Mouse (Mus musculus) cerebellum, postnatal 4 days (tissue): ENCODE measurements around the gene Glt8d1.

ENCODE experiments used
- DNase-seq, 2 experiments: peaks; one replicate each; pipeline ENCODE4 v3.0.0; 2022; ENCODE audit warnings: low spot score in 2 of 2, mixed read lengths in 1 of 2

The Glt8d1 gene

DNA sequence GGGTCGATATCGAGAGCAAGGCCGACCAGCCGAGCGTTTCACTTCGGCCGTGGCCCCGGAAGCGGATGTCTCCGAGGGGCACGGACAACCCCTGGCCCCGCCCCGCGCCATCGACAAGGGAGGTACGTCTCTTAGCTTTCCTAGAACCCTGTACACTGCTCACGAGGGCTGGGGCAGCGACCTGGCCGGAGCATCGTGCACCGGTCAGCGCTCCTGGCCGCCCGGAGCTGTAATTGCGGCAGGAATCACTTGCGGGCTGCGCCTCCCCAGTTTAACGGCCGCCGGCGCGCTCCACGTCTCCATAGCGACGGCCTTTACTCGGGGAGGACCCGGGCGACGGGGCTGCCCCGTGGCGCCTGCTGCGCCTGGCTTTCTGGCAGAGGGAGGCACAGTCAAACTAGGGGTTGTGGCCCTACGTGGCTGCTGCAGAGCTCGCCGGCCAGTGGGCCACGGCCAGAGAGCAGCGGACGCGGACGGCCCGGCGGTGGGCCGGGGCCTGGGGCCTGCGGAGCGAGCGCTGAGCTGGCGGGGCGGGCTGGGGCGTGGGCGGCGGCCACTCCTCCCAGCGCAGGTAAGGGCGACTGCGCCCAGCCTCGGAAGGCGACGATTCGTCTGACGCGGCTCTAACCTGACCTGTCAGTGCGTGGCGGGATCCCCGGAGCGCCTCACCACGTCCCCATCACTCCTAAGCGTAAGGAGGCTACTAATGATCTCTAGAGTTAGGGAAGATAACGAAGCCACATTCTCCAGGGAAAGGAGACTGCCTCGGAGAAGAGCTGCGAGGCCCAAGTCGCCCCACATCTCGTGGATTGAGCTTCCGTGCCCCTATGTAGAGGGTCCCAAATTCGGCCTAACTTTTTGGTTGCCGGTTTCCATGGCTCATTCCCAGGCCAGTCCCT is at the start of gene Glt8d1, which contains the start of gene Spcs1:
Gene Glt8d1 (plus strand): TSS at position 94 of the 899 bp plus-strand sequence.
Gene Spcs1 (minus strand): TSS at position 366 of the 899 bp plus-strand sequence.
- peak; percentile 61 to 80 for DNase-seq

- no peak for DNase-seq
Measured at GRCm38 (mm10) chr14:30958517-30958916, 42.7 kb upstream of the Glt8d1 start.

DNA sequence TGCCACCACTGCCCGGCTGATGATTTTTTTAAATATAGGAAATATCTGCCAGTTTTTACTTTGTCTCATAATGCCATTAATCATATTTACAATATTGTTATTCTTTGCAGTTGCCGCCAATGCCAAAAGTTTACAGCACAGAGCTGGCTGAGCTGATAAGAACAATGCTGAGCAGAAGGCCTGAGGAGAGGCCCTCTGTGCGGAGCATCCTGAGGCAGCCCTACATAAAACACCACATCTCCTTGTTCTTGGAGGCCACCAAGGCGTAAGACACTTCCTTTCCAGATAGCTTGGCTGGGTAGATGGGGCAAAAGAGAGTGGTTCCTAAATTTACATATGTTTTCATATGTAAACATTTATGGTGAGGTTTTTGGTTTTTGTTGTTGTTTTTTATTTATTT is 42.2 kb upstream of the Glt8d1 start:
- no peak for DNase-seq

DNA sequence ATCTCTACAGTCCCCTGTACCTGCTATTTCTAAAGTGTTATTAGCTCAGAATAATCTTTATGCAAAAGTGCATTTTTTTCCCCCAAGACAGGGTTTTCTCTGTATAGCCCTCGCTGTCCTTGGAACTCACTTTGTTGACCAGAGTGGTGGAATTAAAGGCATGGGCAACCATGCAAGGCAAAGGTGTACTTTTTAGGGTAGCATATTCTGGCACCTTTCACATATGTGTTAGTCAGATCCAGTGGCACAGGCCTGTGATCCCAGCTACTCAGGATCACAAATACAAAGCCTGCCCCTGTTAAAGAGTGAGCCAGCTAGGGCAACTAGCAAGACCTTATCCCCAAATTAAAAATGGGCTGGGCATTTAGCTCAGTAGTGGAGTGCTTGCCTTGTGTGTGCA is 40.8 kb upstream of the Glt8d1 start:
- no peak for DNase-seq

- DNase-seq: no peak
Measured at GRCm38 (mm10) chr14:30974204-30974603, 27.0 kb upstream of the Glt8d1 start.

GRCm38 (mm10) chr14:30976222-30976621 is 25.0 kb upstream of the Glt8d1 start:
- no peak for DNase-seq

- DNase-seq: no peak
Measured at GRCm38 (mm10) chr14:30996417-30996816, 4.8 kb upstream of the Glt8d1 start.

DNA sequence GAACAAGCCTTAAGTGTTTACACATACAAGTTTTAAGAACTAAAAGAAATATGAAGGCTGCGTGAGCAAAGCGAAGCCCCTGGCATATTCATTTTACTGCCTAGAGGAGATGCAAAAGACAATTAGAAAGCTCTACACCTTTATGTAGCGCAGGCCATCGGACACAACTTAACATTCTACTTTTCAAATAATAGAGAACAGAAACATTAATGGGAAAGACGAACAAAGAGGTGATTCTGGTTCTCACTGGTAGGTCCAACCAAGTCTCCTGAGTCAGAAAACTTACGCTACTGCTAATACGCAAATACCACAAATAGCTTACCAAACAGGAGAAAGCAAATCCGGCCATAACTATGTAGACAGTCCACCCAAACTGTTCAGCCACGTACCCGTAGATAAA is 844 bp upstream of the Glt8d1 start:
- no peak for DNase-seq

DNA sequence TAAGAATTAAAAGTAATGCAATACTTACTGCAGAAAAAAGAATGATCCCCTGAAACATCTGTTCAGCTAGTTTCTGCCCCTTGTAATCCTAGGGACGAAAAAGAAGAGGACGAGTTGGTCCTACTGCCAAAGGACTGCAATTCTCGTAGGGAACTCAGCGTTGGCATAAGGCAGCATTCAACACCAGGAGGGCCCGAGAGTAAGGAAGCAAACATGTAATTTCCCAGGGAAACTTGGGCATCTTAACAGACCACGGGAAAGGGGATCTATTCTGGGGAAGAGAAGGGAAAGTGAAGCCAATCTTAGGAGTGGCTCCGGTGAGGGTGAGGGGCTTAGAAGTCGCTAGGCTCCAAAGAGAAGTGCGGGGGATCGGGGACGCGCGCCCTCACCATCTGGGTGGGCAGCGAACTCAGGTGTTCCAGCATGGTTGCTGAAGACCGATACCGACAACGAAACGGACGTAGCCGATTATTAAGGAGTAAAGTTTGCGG is 339 bp upstream of the Glt8d1 start:
- no peak for DNase-seq

GRCm38 (mm10) chr14:31004527-31004926 is 3.3 kb downstream of the Glt8d1 start:
- DNase-seq: no peak

- no peak for DNase-seq
Measured at GRCm38 (mm10) chr14:31006779-31007178, 5.6 kb downstream of the Glt8d1 start.

- no peak for DNase-seq
Measured at GRCm38 (mm10) chr14:31011588-31011987, 10.4 kb downstream of the Glt8d1 start.

DNA sequence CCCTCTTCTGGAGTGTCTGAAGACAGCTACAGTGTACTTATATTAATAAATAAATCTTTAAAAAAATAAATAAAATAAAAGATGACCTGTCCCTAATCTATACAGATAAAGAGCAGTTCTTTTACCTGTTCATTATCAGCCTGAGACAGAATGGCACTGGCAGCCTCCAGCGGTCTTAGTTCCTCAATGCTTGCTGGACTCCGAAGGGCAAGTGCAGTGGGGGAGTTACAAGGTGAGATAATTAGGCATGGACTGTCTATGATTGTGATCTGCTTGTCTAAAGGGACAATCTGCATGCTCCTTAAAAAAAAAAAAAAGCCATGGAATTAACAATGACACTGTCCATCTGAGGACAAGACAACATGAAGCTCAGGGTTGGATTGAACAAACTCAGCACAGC is 12.7 kb downstream of the Glt8d1 start:
- no peak for DNase-seq

DNA sequence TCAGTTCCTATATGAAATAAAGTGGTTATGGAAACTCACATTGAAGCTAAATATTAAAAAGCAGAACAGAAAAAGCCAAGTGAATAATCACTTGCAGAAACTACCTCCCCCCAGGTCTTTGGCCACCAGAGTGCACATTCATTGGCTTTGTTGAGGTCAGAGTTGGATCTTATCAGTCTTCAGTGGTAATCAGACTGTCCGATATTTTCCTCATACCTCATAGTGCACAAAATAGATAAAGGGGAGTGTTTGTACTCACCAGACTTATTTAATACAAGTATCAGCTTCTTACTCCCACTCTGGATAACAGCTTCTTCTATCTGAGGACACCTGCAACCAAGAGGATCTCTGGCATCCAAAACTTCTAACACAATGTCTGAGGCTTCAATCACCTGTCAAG is 14.9 kb downstream of the Glt8d1 start:
- DNase-seq: no peak

GRCm38 (mm10) chr14:31017854-31018253 is 16.7 kb downstream of the Glt8d1 start:
- DNase-seq: no peak

DNA sequence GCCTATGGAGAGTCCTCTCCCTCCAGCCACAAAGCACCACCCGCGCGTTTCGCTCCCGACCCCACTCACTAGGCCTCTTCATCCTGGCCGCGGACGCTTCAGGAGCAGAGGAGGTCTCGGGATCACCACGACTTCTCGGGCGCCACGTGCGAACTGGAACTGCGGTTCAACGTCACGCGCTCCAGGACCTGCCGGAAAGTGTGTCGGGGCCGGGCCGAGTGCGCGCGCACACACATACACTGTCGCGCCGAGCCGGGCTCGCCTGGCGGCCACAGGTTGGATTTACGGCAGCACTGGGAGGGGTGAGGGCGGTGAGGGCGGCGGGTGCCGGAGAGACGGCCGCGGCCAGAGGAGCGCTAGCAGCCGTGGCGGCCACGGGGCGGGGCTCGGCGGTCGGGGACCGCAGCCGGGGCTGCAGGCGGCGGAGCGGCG is 17.7 kb downstream of the Glt8d1 start, which contains the start of the genes Pbrm1 and Gnl3:
Gene Pbrm1 (plus strand): TSS at position 279 of the 432 bp plus-strand sequence.
Gene Gnl3 (minus strand): TSS at position 293 of the 432 bp plus-strand sequence.
- DNase-seq: peak; percentile 94 to 98

- peak in 1 of 2 experiments; percentile 23 for DNase-seq
Measured at GRCm38 (mm10) chr14:31019331-31020205, 18.4 kb downstream of the Glt8d1 start.

- DNase-seq: no peak
Measured at GRCm38 (mm10) chr14:31022579-31022978, 21.4 kb downstream of the Glt8d1 start.

GRCm38 (mm10) chr14:31025785-31026184 is 24.6 kb downstream of the Glt8d1 start:
- no peak for DNase-seq

DNA sequence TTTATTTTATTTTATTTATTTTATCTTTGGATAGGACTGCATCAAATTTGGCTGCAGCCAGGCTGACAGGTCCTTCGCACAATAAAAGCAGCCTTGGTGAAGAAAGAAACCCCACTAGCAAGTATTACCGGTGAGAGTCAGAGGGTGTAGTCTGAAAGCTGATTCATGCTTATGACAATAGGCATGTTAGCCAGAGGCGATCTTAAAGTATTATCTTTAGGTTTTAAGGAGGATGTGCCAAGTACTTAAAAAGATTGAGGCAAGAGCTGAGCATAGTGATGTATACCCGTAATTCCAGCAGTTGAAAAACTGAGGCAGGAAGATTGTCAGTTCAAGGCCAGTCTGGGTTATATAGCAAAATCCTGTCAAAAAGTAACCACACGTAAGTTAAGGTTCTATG is 44.1 kb downstream of the Glt8d1 start:
- no peak for DNase-seq

- no peak for DNase-seq
Measured at GRCm38 (mm10) chr14:31045817-31046216, 44.6 kb downstream of the Glt8d1 start.
